Mouse (Mus musculus) hindbrain, embryonic 11.5 days (tissue): Measurements from ENCODE around the gene Six2. TPM values are rescaled to one million over a fixed set of nuclear protein-coding genes. Genes with fewer than 3 reads are reported as not detected.
A peak's percentile ranks its signal among the peaks of the same experiment; 100 is the strongest.
"Not testable (repeated sequence)": the region's sequence is repeated elsewhere in the genome, so short reads cannot be mapped to it uniquely, and the experiment has no call there.

Experiments used
- ATAC-seq: fragments of 200-750 bp; cut with Nextera tagmentation; 2 replicates; pipeline ENCODE4 v1.8.0; 2017; ENCODE audit warnings: mild to moderate bottlenecking, moderate TSS enrichment, moderate library complexity; ENCODE audit not compliant: low FRiP score
- DNase-seq: peaks from one replicate; pipeline ENCODE4 v3.0.0-alpha.2; 2015; ENCODE audit warnings: low spot score
- H3K27ac ChIP-seq: fragments of 300-500 bp; sonication (generic); 2 replicates; pipeline ENCODE4 v1.5.1; 2014; ENCODE audit warnings: mild to moderate bottlenecking, low read depth, low read length
- H3K27me3 ChIP-seq: fragments of 300-500 bp; sonication (generic); 2 replicates; pipeline ENCODE4 v1.6.1; 2014; ENCODE audit warnings: mild to moderate bottlenecking, low read length, moderate library complexity, mixed read lengths; ENCODE audit not compliant: control insufficient read depth, insufficient read depth
- H3K36me3 ChIP-seq: fragments of 300-500 bp; sonication (generic); 2 replicates; pipeline ENCODE4 v1.6.1; 2014; ENCODE audit warnings: mild to moderate bottlenecking, low read length, moderate library complexity, mixed read lengths; ENCODE audit not compliant: control insufficient read depth, insufficient read depth
- H3K4me1 ChIP-seq: fragments of 300-500 bp; sonication (generic); replicated peaks from 2 replicates; pipeline ENCODE4 v1.6.1; 2014; ENCODE audit warnings: low read length, mixed read lengths; ENCODE audit not compliant: control insufficient read depth, insufficient read depth
- H3K4me2 ChIP-seq: fragments of 300-500 bp; sonication (generic); replicated peaks from 2 replicates; pipeline ENCODE4 v1.6.1; 2014; ENCODE audit warnings: mild to moderate bottlenecking, low read depth, low read length
- H3K4me3 ChIP-seq: fragments of 300-500 bp; sonication (generic); 2 replicates; pipeline ENCODE4 v1.5.1; 2014; ENCODE audit warnings: low read depth, low read length
- H3K9ac ChIP-seq: fragments of 300-500 bp; sonication (generic); 2 replicates; pipeline ENCODE4 v1.6.1; 2014; ENCODE audit warnings: low read depth, low read length
- H3K9me3 ChIP-seq: fragments of 300-500 bp; sonication (generic); 2 replicates; pipeline ENCODE4 v1.6.1; 2016; ENCODE audit warnings: low read length; ENCODE audit not compliant: control insufficient read depth
- WGBS: fragments of 180-500 bp; shearing (Covaris S2); extraction: QIAGEN DNeasy Blood & Tissue Kit; methylation state at CpG from one replicate; pipeline ENCODE4 v1.1.7; 2014; 5-methylcytosine and 5-hydroxymethylcytosine counted together
- polyA plus RNA-seq: library from polyadenylated mRNA; unstranded; fragments of >200 nt; fragmentation: Nextera tagmentation; extraction: Ambion mirVana; gene quantifications from 2 replicates; pipeline ENCODE4 v1.2.1, GENCODE M21; 2014

The Six2 gene
- polyA plus RNA-seq, 1 experiment from 2014 or later = 6.8 TPM

DNA sequence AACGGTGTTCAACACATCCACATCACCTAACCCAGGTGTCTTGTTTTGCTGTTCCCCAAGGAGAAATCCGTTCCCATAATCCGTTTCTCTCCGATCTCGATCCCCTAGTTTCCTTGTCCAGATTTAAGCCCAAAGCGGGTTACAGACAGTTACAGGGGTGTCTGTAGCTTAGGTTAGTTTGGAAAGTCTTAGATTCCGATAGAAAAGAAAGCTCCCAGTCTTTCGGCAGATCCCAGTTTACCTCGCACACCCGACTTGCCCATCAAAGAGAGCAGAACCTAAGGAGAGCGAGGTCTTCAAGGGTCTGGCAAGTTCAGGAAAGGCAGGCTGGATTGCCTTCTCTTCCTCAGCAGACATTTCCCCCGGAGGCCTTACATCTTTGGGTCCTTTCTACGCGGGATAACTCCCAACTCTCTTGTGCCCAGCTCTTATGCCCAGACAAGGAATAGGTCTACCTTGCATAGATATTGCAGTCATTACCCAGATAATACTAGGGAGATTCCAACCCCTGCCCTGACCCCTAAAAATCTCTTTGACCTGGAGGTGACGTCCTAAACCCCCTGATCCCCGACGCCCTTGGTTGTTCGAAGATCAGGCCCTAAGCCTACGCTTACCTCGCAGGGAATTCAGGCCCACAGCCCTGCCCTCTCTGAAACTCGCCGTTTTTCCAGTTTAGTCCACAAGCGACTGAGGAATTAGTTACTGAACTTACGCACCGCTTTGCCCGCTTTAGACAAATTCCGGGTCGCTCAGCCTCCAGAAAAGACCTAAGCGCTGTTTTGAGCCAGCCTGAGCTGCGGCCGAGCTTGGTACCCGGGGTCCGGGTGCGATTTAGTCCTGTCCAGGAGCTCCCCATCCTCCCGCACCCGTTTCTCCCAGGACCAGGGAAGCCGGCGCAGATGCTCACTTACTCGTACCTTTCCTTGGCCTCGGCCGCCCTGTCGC lies 1.3 kb downstream of the Six2 start:
- Histone ChIP-seq H3K4me2 (peak overlapping the region; percentile 56), H3K4me3 (peak overlapping the region; percentile 46), H3K9ac (peak overlapping the region; percentile 52; the same call in 1 of the 2 replicates), H3K36me3 (no peaks in the 10 kb centered on the region), H3K27ac (0 out of 2 replicates have a peak overlapping the region, but pooled peaks have one; percentile 59), H3K4me1 (peaks cover 14% of the 10 kb centered on the region; the same call in 1 of the 2 replicates), H3K27me3 (peaks cover 95% of the 10 kb centered on the region), H3K9me3 (no peaks in the 10 kb centered on the region)
- DNase-seq = peak; percentile 65
- ATAC-seq = no peak
- under 1% methylated on average over 42 of the region's 42 CpGs for WGBS

GRCm38 (mm10) chr17:85685689-85686281 lies 2.3 kb downstream of the Six2 start:
- WGBS = 5% methylated on average over 11 of the region's 11 CpGs
- no peaks in the 10 kb centered on the region for H3K36me3 ChIP-seq
- H3K4me3 ChIP-seq = peak overlapping the region; percentile 46
- H3K27ac ChIP-seq = no peak overlapping the region
- H3K4me2 ChIP-seq = peak overlapping the region; percentile 36; the same call in 1 of the 2 replicates
- H3K9me3 ChIP-seq = no peaks in the 10 kb centered on the region
- DNase-seq (peak; percentile 61), ATAC-seq (no peak)
- peaks cover 14% of the 10 kb centered on the region; the same call in 1 of the 2 replicates for H3K4me1 ChIP-seq
- peaks cover 95% of the 10 kb centered on the region for H3K27me3 ChIP-seq
- 0 out of 2 replicates have a peak overlapping the region, but pooled peaks have one; percentile 2 for H3K9ac ChIP-seq

- H3K4me3 ChIP-seq = peak overlapping the region; percentile 46
- H3K27me3 ChIP-seq = peaks cover 95% of the 10 kb centered on the region
- H3K4me2 ChIP-seq = peak overlapping the region; percentile 36
- H3K9ac ChIP-seq = 0 out of 2 replicates have a peak overlapping the region, but pooled peaks have one; percentile 15
- no peak overlapping the region for H3K27ac ChIP-seq
- WGBS = under 1% methylated on average over 46 of the region's 46 CpGs
- no peak for ATAC-seq
- no peaks in the 10 kb centered on the region for H3K36me3 ChIP-seq
- peaks cover 14% of the 10 kb centered on the region; the same call in 1 of the 2 replicates for H3K4me1 ChIP-seq
- H3K9me3 ChIP-seq = no peaks in the 10 kb centered on the region
- peak; percentile 60 for DNase-seq
Observed at GRCm38 (mm10) chr17:85684841-85685688, 3.0 kb downstream of the Six2 start.

- not testable (repeated sequence) for H3K27ac ChIP-seq, H3K36me3 ChIP-seq, H3K9ac ChIP-seq, ATAC-seq, H3K4me2 ChIP-seq, H3K9me3 ChIP-seq
- peaks cover 14% of the 10 kb centered on the region; the same call in 1 of the 2 replicates for H3K4me1 ChIP-seq
- peaks cover 95% of the 10 kb centered on the region for H3K27me3 ChIP-seq
- 0 out of 2 replicates have a peak overlapping the region, but pooled peaks have one; percentile 6 for H3K4me3 ChIP-seq
- 0% methylated on average over 6 of the region's 6 CpGs for WGBS
- DNase-seq = peak; percentile 51
Observed at GRCm38 (mm10) chr17:85684436-85684835, 3.6 kb downstream of the Six2 start.

DNA sequence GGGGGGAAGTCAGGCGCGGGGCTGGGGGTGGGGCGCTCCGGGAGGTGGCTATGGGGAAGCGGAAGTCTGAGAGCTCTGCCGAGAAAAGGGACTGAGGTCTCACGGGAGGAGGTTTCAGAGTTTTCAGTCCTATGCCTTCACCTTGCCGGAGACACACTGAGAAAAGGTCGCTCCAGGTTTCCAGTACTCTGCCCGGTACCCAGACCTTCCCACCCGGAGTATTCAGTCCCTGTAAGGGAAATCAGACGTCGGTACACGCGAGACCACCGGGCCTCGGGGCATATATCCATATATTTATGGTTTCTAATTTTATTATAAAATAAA lies 4.1 kb downstream of the Six2 start:
- H3K9ac ChIP-seq = no peak overlapping the region
- no peaks in the 10 kb centered on the region for H3K36me3 ChIP-seq
- H3K27me3 ChIP-seq = peaks cover 95% of the 10 kb centered on the region
- peaks cover 13% of the 10 kb centered on the region; the same call in 1 of the 2 replicates for H3K4me1 ChIP-seq
- under 1% methylated on average over 17 of the region's 17 CpGs for WGBS
- no peak overlapping the region for H3K4me2 ChIP-seq
- no peak for ATAC-seq
- H3K9me3 ChIP-seq = no peaks in the 10 kb centered on the region
- no peak overlapping the region for H3K27ac ChIP-seq
- peak; percentile 41 for DNase-seq
- H3K4me3 ChIP-seq = 0 out of 2 replicates have a peak overlapping the region, but pooled peaks have one; percentile 6

GRCm38 (mm10) chr17:85683111-85683983 lies 4.7 kb downstream of the Six2 start:
- H3K9ac ChIP-seq = no peak overlapping the region
- no peak for ATAC-seq
- WGBS = 4% methylated on average over 25 of the region's 25 CpGs
- H3K4me3 ChIP-seq = peak overlapping the region; percentile 13; the same call in 1 of the 2 replicates
- peaks cover 95% of the 10 kb centered on the region for H3K27me3 ChIP-seq
- peaks cover 7% of the 10 kb centered on the region; the same call in 1 of the 2 replicates for H3K4me1 ChIP-seq
- no peak overlapping the region; the same call in 1 of the 2 replicates for H3K4me2 ChIP-seq
- DNase-seq = peak; percentile 56
- H3K9me3 ChIP-seq = no peaks in the 10 kb centered on the region
- H3K36me3 ChIP-seq = no peaks in the 10 kb centered on the region
- H3K27ac ChIP-seq = no peak overlapping the region

- Histone ChIP-seq H3K27ac (no peak overlapping the region), H3K4me3 (no peak overlapping the region), H3K27me3 (peaks cover 91% of the 10 kb centered on the region), H3K36me3 (no peaks in the 10 kb centered on the region), H3K4me2 (no peak overlapping the region), H3K9me3 (no peaks in the 10 kb centered on the region), H3K4me1 (peaks cover 4% of the 10 kb centered on the region; the same call in 1 of the 2 replicates), H3K9ac (no peak overlapping the region)
- WGBS = 7% methylated on average over 7 of the region's 7 CpGs
- ATAC-seq (no peak), DNase-seq (peak; percentile 54)
Observed at GRCm38 (mm10) chr17:85682181-85682710, 5.8 kb downstream of the Six2 start.
